Mouse (Mus musculus) heart, embryonic 14.5 days (tissue): ENCODE measurements around the gene Hnrnpr. TPM values are rescaled to one million over a fixed set of nuclear protein-coding genes. Genes with fewer than 3 reads are reported as not detected.

Experiments
- ATAC-seq: fragments of 200-750 bp; cut with Nextera tagmentation; 2 replicates; pipeline ENCODE4 v1.8.0; 2017; ENCODE audit warnings: low read depth, moderate TSS enrichment; ENCODE audit not compliant: insufficient number of reproducible peaks, insufficient read depth, low FRiP score
- H3K27ac ChIP-seq, 2 experiments: fragments of 200-500 bp in 1 of 2; fragments of 300-500 bp in 1 of 2; sonication (generic) in 1 of 2; replicated peaks in 1 of 2; 2 replicates each; pipeline ENCODE4 v1.5.1; 2012 to 2014; ENCODE audit warnings: low read depth in 2 of 2, low read length in 2 of 2, control low read depth in 1 of 2, mild to moderate bottlenecking in 1 of 2, mixed read lengths in 1 of 2; ENCODE audit not compliant: control insufficient read depth in 1 of 2, insufficient read depth in 1 of 2
- H3K27me3 ChIP-seq: fragments of 300-500 bp; sonication (generic); 2 replicates; pipeline ENCODE4 v1.6.1; 2014; ENCODE audit warnings: mild to moderate bottlenecking, low read length, control low read depth; ENCODE audit not compliant: control insufficient read depth, insufficient read depth
- H3K36me3 ChIP-seq: fragments of 300-500 bp; sonication (generic); 2 replicates; pipeline ENCODE4 v1.6.1; 2014; ENCODE audit warnings: mild to moderate bottlenecking, control low read depth, low read length, mixed read lengths; ENCODE audit not compliant: control insufficient read depth, insufficient read depth
- H3K4me1 ChIP-seq, 2 experiments: fragments of 200-500 bp in 1 of 2; fragments of 300-500 bp in 1 of 2; sonication (generic) in 1 of 2; 2 replicates each; pipeline ENCODE4 v1.6.1; 2012 to 2014; ENCODE audit warnings: low read length in 2 of 2, control low read depth in 1 of 2, mixed read lengths in 1 of 2; ENCODE audit not compliant: control insufficient read depth in 2 of 2, insufficient read depth in 2 of 2
- H3K4me2 ChIP-seq: fragments of 300-500 bp; sonication (generic); 2 replicates; pipeline ENCODE4 v1.6.1; 2014; ENCODE audit warnings: mild to moderate bottlenecking, low read length
- H3K4me3 ChIP-seq, 2 experiments: fragments of 200-500 bp in 1 of 2; fragments of 300-500 bp in 1 of 2; sonication (generic) in 1 of 2; 2 replicates each; pipeline ENCODE4 v1.5.1; 2012 to 2014; ENCODE audit warnings: low read length in 2 of 2, mild to moderate bottlenecking in 2 of 2, control low read depth in 1 of 2, low read depth in 1 of 2, moderate library complexity in 1 of 2; ENCODE audit not compliant: control insufficient read depth in 1 of 2, insufficient read depth in 1 of 2
- H3K9ac ChIP-seq: fragments of 300-500 bp; sonication (generic); 2 replicates; pipeline ENCODE4 v1.6.1; 2014; ENCODE audit warnings: mild to moderate bottlenecking, low read length
- H3K9me3 ChIP-seq: fragments of 300-500 bp; sonication (generic); 2 replicates; pipeline ENCODE4 v1.6.1; 2016; ENCODE audit warnings: low read length, control low read depth; ENCODE audit not compliant: control insufficient read depth
- WGBS: fragments of 180-500 bp; shearing (Covaris S2); extraction: QIAGEN DNeasy Blood & Tissue Kit; methylation state at CpG from one replicate; pipeline ENCODE4 v1.1.7; 2014; 5-methylcytosine and 5-hydroxymethylcytosine counted together
- polyA plus RNA-seq: library from polyadenylated mRNA; unstranded; fragments of >200 nt; fragmentation: Nextera tagmentation; extraction: Ambion mirVana; gene quantifications from 2 replicates; pipeline ENCODE4 v1.2.1, GENCODE M21; 2014

Gene Hnrnpr
- polyA plus RNA-seq, 1 experiment from 2014 or later: 88.8 TPM

DNA sequence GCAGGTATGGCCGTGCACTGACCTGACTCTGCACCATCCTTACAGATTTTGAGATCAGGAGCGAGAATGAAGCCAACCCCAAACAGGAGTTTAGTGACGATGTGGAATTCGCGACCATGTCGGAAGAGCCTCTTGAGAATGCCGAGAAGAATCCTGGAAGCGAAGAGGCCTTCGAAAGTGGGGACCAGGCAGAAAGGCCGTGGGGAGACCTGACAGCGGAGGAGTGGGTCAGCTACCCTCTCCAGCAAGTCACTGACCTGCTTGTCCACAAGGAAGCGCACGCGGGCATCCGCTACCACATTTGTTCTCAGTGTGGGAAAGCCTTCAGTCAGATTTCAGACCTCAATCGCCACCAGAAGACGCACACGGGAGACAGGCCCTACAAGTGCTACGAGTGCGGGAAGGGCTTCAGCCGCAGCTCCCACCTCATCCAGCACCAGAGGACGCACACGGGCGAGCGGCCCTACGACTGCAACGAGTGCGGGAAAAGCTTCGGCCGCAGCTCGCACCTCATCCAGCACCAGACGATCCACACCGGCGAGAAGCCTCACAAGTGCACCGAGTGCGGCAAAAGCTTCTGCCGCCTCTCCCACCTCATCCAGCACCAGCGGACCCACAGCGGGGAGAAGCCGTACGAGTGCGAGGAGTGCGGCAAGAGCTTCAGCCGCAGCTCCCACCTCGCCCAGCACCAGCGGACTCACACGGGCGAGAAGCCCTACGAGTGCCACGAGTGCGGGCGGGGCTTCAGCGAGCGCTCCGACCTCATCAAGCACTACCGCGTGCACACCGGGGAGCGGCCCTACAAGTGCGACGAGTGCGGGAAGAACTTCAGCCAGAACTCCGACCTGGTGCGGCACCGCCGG is 20.6 kb upstream of the Hnrnpr start:
- Histone ChIP-seq H3K27ac (no peak overlapping the region), H3K9me3 (peaks cover 4% of the 10 kb centered on the region; the same call in 1 of the 2 replicates), H3K27me3 (no peaks in the 10 kb centered on the region), H3K4me3 (no peak overlapping the region), H3K36me3 (peaks cover 81% of the 10 kb centered on the region), H3K4me2 (no peak overlapping the region), H3K9ac (no peak overlapping the region), H3K4me1 (peaks cover 5 to 9% of the 10 kb centered on the region in 2 experiments; a peak in 3 of 4 replicates)
- no peak for ATAC-seq
- 56% methylated on average over 66 of the region's 66 CpGs for WGBS

DNA sequence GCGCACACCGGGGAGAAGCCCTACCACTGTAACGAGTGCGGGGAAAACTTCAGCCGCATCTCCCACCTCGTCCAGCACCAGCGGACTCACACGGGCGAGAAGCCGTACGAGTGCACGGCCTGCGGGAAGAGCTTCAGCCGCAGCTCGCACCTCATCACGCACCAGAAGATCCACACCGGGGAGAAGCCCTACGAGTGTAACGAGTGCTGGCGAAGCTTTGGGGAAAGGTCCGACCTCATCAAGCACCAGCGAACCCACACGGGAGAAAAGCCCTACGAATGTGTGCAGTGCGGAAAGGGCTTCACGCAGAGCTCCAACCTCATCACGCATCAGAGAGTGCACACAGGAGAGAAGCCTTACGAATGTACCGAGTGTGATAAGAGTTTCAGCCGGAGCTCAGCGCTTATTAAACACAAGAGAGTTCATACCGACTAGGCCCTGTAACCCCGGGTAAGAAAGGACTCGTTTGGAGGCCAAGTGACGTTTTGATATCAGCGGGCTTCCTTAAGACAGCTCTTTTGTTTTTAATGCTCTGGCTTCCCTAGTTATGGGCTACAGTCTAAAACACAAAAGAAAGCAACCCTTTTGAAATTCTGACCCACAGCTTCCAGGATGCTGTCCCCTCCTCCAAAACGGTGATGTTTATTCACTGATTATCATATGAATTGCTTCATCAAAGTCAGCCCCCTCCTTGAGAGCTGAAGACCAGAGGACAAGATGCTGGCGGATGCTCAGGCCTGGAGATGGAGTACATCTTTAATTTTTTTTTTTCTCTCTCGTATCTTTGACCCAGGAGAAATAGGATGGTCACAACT is 19.8 kb upstream of the Hnrnpr start:
- H3K9me3 ChIP-seq: peaks cover 4% of the 10 kb centered on the region; the same call in 1 of the 2 replicates
- H3K4me3 ChIP-seq: no peak overlapping the region
- no peaks in the 10 kb centered on the region for H3K27me3 ChIP-seq
- no peak overlapping the region for H3K9ac ChIP-seq
- no peak for ATAC-seq
- H3K4me2 ChIP-seq: no peak overlapping the region
- peaks cover 5 to 9% of the 10 kb centered on the region in 2 experiments; a peak in 3 of 4 replicates for H3K4me1 ChIP-seq
- peaks cover 85% of the 10 kb centered on the region for H3K36me3 ChIP-seq
- 73% methylated on average over 39 of the region's 39 CpGs for WGBS
- no peak overlapping the region for H3K27ac ChIP-seq

DNA sequence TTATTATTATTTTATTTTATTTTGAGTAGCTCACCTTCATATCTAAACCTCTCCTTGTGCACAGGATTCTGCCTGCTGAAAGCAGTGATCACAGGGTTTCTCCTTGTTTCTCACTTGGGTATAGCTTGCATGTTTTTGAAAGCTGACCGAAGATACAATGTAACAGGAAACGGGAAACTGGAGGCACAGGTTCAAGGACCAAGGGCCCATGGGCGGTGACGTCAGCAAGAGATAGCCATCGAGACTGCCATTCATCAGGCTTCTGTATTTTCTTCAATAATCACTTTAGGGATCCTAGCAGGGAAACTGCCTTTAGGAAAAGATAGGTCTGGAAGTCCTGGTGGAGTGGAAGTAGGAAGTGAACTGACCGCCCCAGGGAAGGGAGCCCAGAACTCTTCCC is 19.1 kb upstream of the Hnrnpr start:
- no peak overlapping the region for H3K27ac ChIP-seq
- no peak overlapping the region for H3K4me3 ChIP-seq
- no peak overlapping the region for H3K9ac ChIP-seq
- peaks cover 85% of the 10 kb centered on the region for H3K36me3 ChIP-seq
- H3K4me1 ChIP-seq: peaks cover 3 to 5% of the 10 kb centered on the region in 2 experiments; a peak in 3 of 4 replicates
- ATAC-seq: no peak
- H3K27me3 ChIP-seq: no peaks in the 10 kb centered on the region
- peaks cover 4% of the 10 kb centered on the region; the same call in 1 of the 2 replicates for H3K9me3 ChIP-seq
- 81% methylated on average over 6 of the region's 6 CpGs for WGBS
- no peak overlapping the region for H3K4me2 ChIP-seq

DNA sequence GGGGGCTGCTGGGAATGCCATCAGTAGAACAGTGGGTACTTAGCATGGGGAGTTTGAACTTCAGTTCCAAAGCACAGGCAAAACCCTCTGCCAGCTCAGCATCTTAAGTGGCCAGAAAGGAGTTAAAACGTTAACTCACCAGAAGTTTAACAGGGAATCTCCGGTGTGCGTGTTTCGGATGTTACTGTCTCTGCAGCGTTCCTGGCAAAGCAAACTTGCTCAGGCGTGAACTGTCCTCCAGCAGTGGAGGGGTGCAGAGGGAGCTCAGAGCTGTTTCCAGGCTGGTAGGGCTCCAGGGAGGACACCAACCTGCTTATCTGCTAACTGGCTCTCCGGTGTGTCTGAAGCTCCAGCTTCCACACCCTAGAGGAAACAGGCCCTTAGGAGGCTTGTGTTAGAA is 14.8 kb upstream of the Hnrnpr start:
- H3K36me3 ChIP-seq: peaks cover 44% of the 10 kb centered on the region
- WGBS: 48% methylated on average over 7 of the region's 7 CpGs
- ATAC-seq: no peak
- no peak overlapping the region for H3K27ac ChIP-seq
- 0 out of 2 replicates have a peak, but pooled peaks cover 4% of the 10 kb centered on the region for H3K9me3 ChIP-seq
- no peak overlapping the region for H3K4me2 ChIP-seq
- H3K4me3 ChIP-seq: no peak overlapping the region
- H3K9ac ChIP-seq: no peak overlapping the region
- no peaks in the 10 kb centered on the region for H3K4me1 ChIP-seq
- no peaks in the 10 kb centered on the region for H3K27me3 ChIP-seq

DNA sequence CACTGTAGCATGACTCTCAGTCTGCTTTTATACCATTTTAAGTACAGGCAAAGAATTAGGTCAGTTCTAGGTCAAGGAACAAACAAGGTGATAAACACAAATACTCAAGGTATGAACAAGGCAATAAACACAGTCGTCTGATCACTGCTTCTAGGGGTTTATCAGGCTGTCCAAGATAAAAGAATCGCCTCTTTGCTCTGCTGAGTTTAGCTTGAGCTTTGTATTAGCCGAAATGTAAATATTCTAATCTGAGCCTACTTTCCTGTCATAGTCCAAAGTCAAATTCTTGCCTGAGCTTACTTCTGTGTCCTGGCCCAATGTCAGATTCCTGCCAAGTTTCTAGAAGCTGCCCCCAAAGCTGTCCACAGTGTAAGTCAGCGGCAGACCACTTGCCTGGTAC is 8.3 kb upstream of the Hnrnpr start:
- no peak for ATAC-seq
- 42% methylated on average over 4 of the region's 4 CpGs for WGBS

DNA sequence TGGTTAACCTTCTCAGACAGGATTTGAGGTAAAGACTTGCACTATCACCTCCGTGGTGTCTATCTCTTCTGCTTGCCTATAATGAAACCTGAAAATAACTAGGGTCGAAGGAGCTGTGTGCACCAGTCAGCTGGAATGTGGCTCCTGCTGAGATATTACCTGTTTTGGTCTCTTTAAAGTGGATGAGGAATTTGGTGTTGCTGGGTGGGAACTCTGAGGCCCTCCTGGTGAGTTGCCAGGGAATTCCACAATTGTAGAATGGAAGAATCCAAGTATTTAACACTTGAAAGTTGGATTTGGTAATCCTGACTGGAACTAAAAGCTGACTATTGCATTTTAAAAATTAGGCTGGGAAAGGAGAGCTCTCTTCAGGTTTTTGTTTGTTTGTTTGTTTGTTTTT is 6.6 kb upstream of the Hnrnpr start:
- no peaks in the 10 kb centered on the region for H3K36me3 ChIP-seq
- H3K4me2 ChIP-seq: no peak overlapping the region
- WGBS: 19% methylated on average over 2 of the region's 2 CpGs
- 0 out of 4 replicates have a peak overlapping the region, but pooled peaks of 1 of the 2 experiments have one; percentile 17 for H3K27ac ChIP-seq
- 0 out of 2 replicates have a peak, but pooled peaks cover 4% of the 10 kb centered on the region for H3K9me3 ChIP-seq
- no peak overlapping the region for H3K9ac ChIP-seq
- ATAC-seq: no peak
- no peak overlapping the region for H3K4me3 ChIP-seq
- H3K4me1 ChIP-seq: peaks cover under 1 to 6% of the 10 kb centered on the region in 2 experiments; a peak in 2 of 4 replicates
- H3K27me3 ChIP-seq: no peaks in the 10 kb centered on the region

More for the DNA sequence above, 8.3 kb upstream of the Hnrnpr start:
- Histone ChIP-seq H3K4me3 (no peak overlapping the region), H3K4me1 (peaks cover 0 to 6% of the 10 kb centered on the region in 2 experiments; a peak in 1 of 4 replicates), H3K9me3 (0 out of 2 replicates have a peak, but pooled peaks cover 4% of the 10 kb centered on the region), H3K27me3 (no peaks in the 10 kb centered on the region), H3K27ac (no peak overlapping the region), H3K4me2 (no peak overlapping the region), H3K9ac (no peak overlapping the region), H3K36me3 (no peaks in the 10 kb centered on the region)

DNA sequence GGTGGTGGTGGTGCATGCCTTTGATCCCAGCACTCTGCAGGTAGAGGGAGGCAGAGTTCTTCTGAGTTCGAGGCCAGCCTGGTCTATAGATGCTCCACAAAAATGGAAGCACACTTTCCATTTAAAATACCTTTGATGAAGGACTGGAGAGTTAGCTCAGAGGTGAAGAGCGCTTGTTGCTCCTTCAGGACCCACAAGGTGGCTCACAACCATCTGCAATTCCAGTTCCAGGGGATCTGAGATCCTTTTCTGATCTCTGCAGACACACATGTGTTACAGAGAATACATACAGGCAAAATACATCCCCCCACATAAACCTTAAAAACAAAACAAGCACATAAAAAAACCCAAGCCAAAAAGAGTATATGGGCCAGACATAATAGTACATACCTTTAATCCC is 2.4 kb upstream of the Hnrnpr start:
- Histone ChIP-seq H3K36me3 (no peaks in the 10 kb centered on the region), H3K9me3 (no peaks in the 10 kb centered on the region), H3K27me3 (no peaks in the 10 kb centered on the region), H3K4me2 (no peak overlapping the region), H3K9ac (no peak overlapping the region), H3K4me3 (no peak overlapping the region), H3K27ac (no peak overlapping the region), H3K4me1 (peaks cover 6 to 22% of the 10 kb centered on the region in 2 experiments)
- 54% methylated on average over 2 of the region's 2 CpGs for WGBS
- no peak for ATAC-seq
